Mouse (Mus musculus) heart, adult 2 months (tissue): ENCODE data around the gene Ech1.

ENCODE experiments used
- CTCF ChIP-seq: fragments of 200-600 bp; IDR thresholded peaks from 2 replicates; pipeline ENCODE4 v1.8.1; 2022; ENCODE audit warnings: antibody characterized with exemption, mild to moderate bottlenecking, moderate library complexity
- POLR2A ChIP-seq: fragments of 200-500 bp; IDR thresholded peaks from 2 replicates; pipeline ENCODE4 v1.6.1; 2011; ENCODE audit warnings: mild to moderate bottlenecking, low read depth, low read length, control low read depth; ENCODE audit not compliant: insufficient read depth

DNA sequence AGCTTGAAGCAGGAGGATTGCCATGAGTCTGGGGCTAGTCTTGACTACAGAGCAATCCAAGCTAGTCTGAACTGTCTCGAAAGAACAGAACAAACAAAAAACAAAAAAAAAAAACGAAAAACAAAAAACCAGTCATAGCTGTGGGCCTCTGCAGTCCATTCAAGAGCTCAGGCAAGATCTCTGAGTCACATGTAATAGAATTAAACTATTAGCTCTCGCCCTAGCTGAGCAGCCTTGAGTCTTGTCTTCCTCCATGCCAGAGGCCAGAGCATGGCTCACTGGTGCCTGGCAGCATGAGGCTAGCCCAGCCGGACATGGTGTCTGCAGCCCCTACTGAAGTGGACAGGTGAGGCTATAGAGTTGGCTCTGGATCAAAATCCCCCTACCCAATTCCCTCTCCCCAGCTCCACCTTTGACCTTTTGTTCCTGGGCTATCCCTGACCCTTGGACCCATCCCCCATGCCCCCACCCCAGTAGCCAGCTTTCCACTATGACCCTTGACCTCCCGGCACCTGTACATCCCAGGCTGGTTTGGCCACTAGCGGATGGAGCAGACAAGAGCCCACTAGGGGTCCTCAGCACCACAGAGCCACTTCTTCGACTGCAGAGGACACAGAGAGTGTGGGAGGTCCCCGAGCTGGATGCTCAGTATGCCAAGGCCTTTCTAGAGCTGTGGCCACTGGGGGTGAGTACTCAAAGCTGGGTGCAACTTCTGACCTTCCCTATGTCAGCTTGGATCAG, 34.8 kb upstream of the Ech1 start:
- no peak for TF ChIP-seq POLR2A
- TF ChIP-seq CTCF: peak; percentile 34
